Mouse (Mus musculus): ENCODE results near the gene Bst1. TPM values are rescaled to one million over a fixed set of nuclear protein-coding genes. Genes with fewer than 3 reads are reported as not detected.

The Bst1 gene
- total and polyA plus RNA-seq, 3 experiments, result not detected

GRCm38 (mm10) chr5:43882034-43882433 lies 63.3 kb downstream of the Bst1 start:
- Histone ChIP-seq H3K4me3 (ENCODE audit: control insufficient read depth in 1 of 2, insufficient read depth in 1 of 2, low read depth in 2 of 2, low read length in 2 of 2) (no peak overlapping the region), H3K9me3 (replicated peaks; ENCODE audit: insufficient read depth, low read length) (no peaks in the 10 kb centered on the region), H3K4me1 (ENCODE audit: control insufficient read depth in 1 of 2, insufficient read depth in 2 of 2, low read length in 2 of 2) (no peaks in the 10 kb centered on the region), H3K79me2 (ENCODE audit: control insufficient read depth, insufficient read depth, low read length, poor library complexity) (no peaks in the 10 kb centered on the region), H3K27ac (ENCODE audit: control insufficient read depth, low read depth, low read length) (no peak overlapping the region), H3K9ac (ENCODE audit: control insufficient read depth, low read depth, low read length, poor library complexity, severe bottlenecking) (no peak overlapping the region), H3K36me3 (ENCODE audit: control insufficient read depth in 1 of 2, insufficient read depth in 2 of 2, low read length in 2 of 2) (no peaks in the 10 kb centered on the region), H3K27me3 (ENCODE audit: control insufficient read depth in 1 of 2, insufficient read depth in 2 of 2, low read length in 2 of 2) (no peaks in the 10 kb centered on the region; a peak in 1 of 4 replicates)
- no peak for DNase-seq (ENCODE audit: low read depth, low spot score)
- TF ChIP-seq MAZ (IDR thresholded peaks at IDR 0.05; ENCODE audit: low read depth, low read length), result no peak
- 0 out of 2 replicates have a peak, but pooled peaks have one; percentile 42 for TF ChIP-seq USF1 (IDR thresholded peaks at IDR 0.05; ENCODE audit: low read depth, low read length)
- no peak for TF ChIP-seq ETS1 (IDR thresholded peaks at IDR 0.05; ENCODE audit: low read depth, low read length)
- no peak for TF ChIP-seq ZC3H11A (IDR thresholded peaks at IDR 0.05; ENCODE audit: low read depth, low read length)
- no peak for TF ChIP-seq TCF12 (IDR thresholded peaks at IDR 0.05; ENCODE audit: low read depth, low read length)
- TF ChIP-seq POLR2AphosphoS5 (IDR thresholded peaks at IDR 0.05; ENCODE audit: borderline replicate concordance, low read depth, low read length), result no peak
- TF ChIP-seq HCFC1 (IDR thresholded peaks at IDR 0.05; ENCODE audit: low read depth, low read length), result no peak
- TF ChIP-seq TAL1 (IDR thresholded peaks at IDR 0.05; ENCODE audit: low read length), result no peak

DNA sequence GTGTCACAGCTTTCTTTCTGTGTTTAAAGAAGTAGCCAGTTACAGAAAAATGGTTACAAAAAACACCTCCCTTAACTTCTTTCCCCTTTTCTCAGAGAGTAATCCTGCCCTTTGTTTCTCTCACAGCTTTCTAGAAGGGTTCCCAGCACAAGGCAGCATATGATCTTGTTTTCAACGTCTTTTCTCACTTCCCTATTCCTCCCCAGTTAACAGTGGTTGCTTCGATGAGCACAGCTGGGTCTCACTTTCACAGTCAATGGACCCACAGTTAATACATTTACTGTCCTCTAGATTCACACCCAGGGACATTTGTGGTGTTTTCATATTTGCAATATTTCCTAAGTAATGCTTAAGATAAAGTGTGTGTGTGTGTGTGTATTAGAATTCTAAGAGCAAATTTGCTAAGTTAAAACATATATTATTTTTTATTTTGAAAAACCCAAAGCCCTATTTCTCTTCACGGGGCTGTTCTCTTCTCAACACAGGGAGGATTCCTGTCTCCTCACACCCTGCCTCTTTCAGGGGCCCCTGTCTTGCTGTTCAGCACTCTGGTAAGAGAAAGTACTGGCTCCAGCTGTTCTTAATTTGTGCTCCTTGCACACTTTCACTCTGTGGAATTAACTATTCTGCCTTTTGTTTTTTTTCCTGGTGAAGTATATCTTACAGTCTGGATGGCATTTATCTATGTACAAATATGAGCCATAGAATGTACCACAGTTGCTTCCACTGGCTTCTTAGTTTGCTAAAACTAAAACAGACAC lies 66.6 kb downstream of the Bst1 start:
- peak; percentile 13 for DNase-seq (ENCODE audit: low read depth, low spot score)
- Histone ChIP-seq H3K4me1 (ENCODE audit: control insufficient read depth in 1 of 2, insufficient read depth in 2 of 2, low read length in 2 of 2) (no peaks in the 10 kb centered on the region), H3K4me3 (ENCODE audit: control insufficient read depth in 1 of 2, insufficient read depth in 1 of 2, low read depth in 2 of 2, low read length in 2 of 2) (no peak overlapping the region), H3K9ac (ENCODE audit: control insufficient read depth, low read depth, low read length, poor library complexity, severe bottlenecking) (no peak overlapping the region), H3K36me3 (ENCODE audit: control insufficient read depth in 1 of 2, insufficient read depth in 2 of 2, low read length in 2 of 2) (no peaks in the 10 kb centered on the region), H3K79me2 (ENCODE audit: control insufficient read depth, insufficient read depth, low read length, poor library complexity) (no peaks in the 10 kb centered on the region), H3K27me3 (ENCODE audit: control insufficient read depth in 1 of 2, insufficient read depth in 2 of 2, low read length in 2 of 2) (no peaks in the 10 kb centered on the region; a peak in 1 of 4 replicates), H3K9me3 (replicated peaks; ENCODE audit: insufficient read depth, low read length) (no peaks in the 10 kb centered on the region), H3K27ac (ENCODE audit: control insufficient read depth, low read depth, low read length) (no peak overlapping the region)
- TF ChIP-seq RAD21 (IDR thresholded peaks at IDR 0.05; ENCODE audit: low read depth, low read length) (no peak), NRF1 (IDR thresholded peaks at IDR 0.05; ENCODE audit: insufficient read depth, low read depth, low read length, poor library complexity, severe bottlenecking) (no peak), UBTF (IDR thresholded peaks at IDR 0.05; ENCODE audit: borderline replicate concordance, insufficient read depth, low read depth, low read length) (no peak), RCOR1 (IDR thresholded peaks at IDR 0.05; ENCODE audit: low read depth, low read length) (no peak), USF2 (IDR thresholded peaks at IDR 0.05; ENCODE audit: borderline replicate concordance in 1 of 2, insufficient read depth in 1 of 2, low read depth in 1 of 2, low read length in 2 of 2) (no peak), SIN3A (IDR thresholded peaks at IDR 0.05; ENCODE audit: low read length) (no peak), TCF12 (IDR thresholded peaks at IDR 0.05; ENCODE audit: low read depth, low read length) (no peak), ZMIZ1 (IDR thresholded peaks at IDR 0.05; ENCODE audit: low read depth, low read length) (no peak), ELF1 (IDR thresholded peaks at IDR 0.05; ENCODE audit: low read depth, low read length) (no peak), CHD2 (IDR thresholded peaks at IDR 0.05; ENCODE audit: low read length) (no peak), USF1 (IDR thresholded peaks at IDR 0.05; ENCODE audit: low read depth, low read length) (no peak), HCFC1 (IDR thresholded peaks at IDR 0.05; ENCODE audit: low read depth, low read length) (no peak)
